Mouse (Mus musculus) heart, embryonic 11.5 days (tissue): Measurements from ENCODE around the gene Scimp. TPM values are rescaled to one million over a fixed set of nuclear protein-coding genes. Genes with fewer than 3 reads are reported as not detected.

Source experiments
- ATAC-seq: fragments of 200-750 bp; cut with Nextera tagmentation; replicated peaks from 2 replicates; pipeline ENCODE4 v1.8.0; 2017; ENCODE audit warnings: moderate library complexity; ENCODE audit not compliant: insufficient number of reproducible peaks, low FRiP score, low TSS enrichment
- H3K27ac ChIP-seq: fragments of 300-500 bp; sonication (generic); 2 replicates; pipeline ENCODE4 v1.5.1; 2014; ENCODE audit warnings: mild to moderate bottlenecking, low read depth, low read length
- H3K27me3 ChIP-seq: fragments of 300-500 bp; sonication (generic); 2 replicates; pipeline ENCODE4 v1.6.1; 2014; ENCODE audit warnings: mild to moderate bottlenecking, low read length, mixed read lengths; ENCODE audit not compliant: control insufficient read depth, insufficient read depth
- H3K36me3 ChIP-seq: fragments of 300-500 bp; sonication (generic); 2 replicates; pipeline ENCODE4 v1.6.1; 2014; ENCODE audit warnings: mild to moderate bottlenecking, low read length, moderate library complexity, mixed read lengths; ENCODE audit not compliant: control insufficient read depth, insufficient read depth
- H3K4me1 ChIP-seq: fragments of 300-500 bp; sonication (generic); 2 replicates; pipeline ENCODE4 v1.6.1; 2014; ENCODE audit warnings: low read length; ENCODE audit not compliant: control insufficient read depth, insufficient read depth
- H3K4me2 ChIP-seq: fragments of 300-500 bp; sonication (generic); 2 replicates; pipeline ENCODE4 v1.6.1; 2014; ENCODE audit warnings: mild to moderate bottlenecking, moderate library complexity
- H3K4me3 ChIP-seq: fragments of 300-500 bp; sonication (generic); 2 replicates; pipeline ENCODE4 v1.5.1; 2014; ENCODE audit warnings: low read depth, low read length
- H3K9ac ChIP-seq: fragments of 300-500 bp; sonication (generic); 2 replicates; pipeline ENCODE4 v1.6.1; 2014; ENCODE audit warnings: mild to moderate bottlenecking, low read depth, low read length, moderate library complexity
- H3K9me3 ChIP-seq: fragments of 300-500 bp; sonication (generic); replicated peaks from 2 replicates; pipeline ENCODE4 v1.6.1; 2016; ENCODE audit warnings: low read length; ENCODE audit not compliant: control insufficient read depth
- WGBS: fragments of 180-500 bp; shearing (Covaris S2); extraction: QIAGEN DNeasy Blood & Tissue Kit; methylation state at CpG from one replicate; pipeline ENCODE4 v1.1.7; 2014; ENCODE audit not compliant: insufficient replicate concordance; 5-methylcytosine and 5-hydroxymethylcytosine counted together
- polyA plus RNA-seq: library from polyadenylated mRNA; unstranded; fragments of >200 nt; fragmentation: Nextera tagmentation; extraction: Ambion mirVana; gene quantifications from 2 replicates; pipeline ENCODE4 v1.2.1, GENCODE M21; 2014

Scimp gene
- polyA plus RNA-seq, 1 experiment from 2014 or later = 0.27 TPM

- Histone ChIP-seq H3K9me3 (no peaks in the 10 kb centered on the region), H3K9ac (no peak overlapping the region), H3K4me2 (no peak overlapping the region), H3K4me3 (no peak overlapping the region), H3K27ac (no peak overlapping the region), H3K27me3 (no peaks in the 10 kb centered on the region), H3K4me1 (no peaks in the 10 kb centered on the region), H3K36me3 (no peaks in the 10 kb centered on the region)
- WGBS = 55% methylated on average over 7 of the region's 8 CpGs
- ATAC-seq = no peak
Observed at GRCm38 (mm10) chr11:70805641-70806175, 6.7 kb downstream of the Scimp start.

- Histone ChIP-seq H3K36me3 (no peaks in the 10 kb centered on the region), H3K9me3 (no peaks in the 10 kb centered on the region), H3K4me1 (no peaks in the 10 kb centered on the region), H3K9ac (no peak overlapping the region), H3K27me3 (no peaks in the 10 kb centered on the region), H3K27ac (no peak overlapping the region), H3K4me3 (no peak overlapping the region), H3K4me2 (no peak overlapping the region)
- WGBS = 75% methylated on average over 3 of the region's 3 CpGs
- no peak for ATAC-seq
Observed at GRCm38 (mm10) chr11:70804395-70804794, 8.0 kb downstream of the Scimp start.

- H3K27ac ChIP-seq = no peak overlapping the region
- no peak overlapping the region for H3K9ac ChIP-seq
- H3K27me3 ChIP-seq = no peaks in the 10 kb centered on the region
- H3K4me3 ChIP-seq = no peak overlapping the region
- 82% methylated on average over 6 of the region's 6 CpGs for WGBS
- no peak overlapping the region for H3K4me2 ChIP-seq
- H3K9me3 ChIP-seq = no peaks in the 10 kb centered on the region
- no peak for ATAC-seq
- H3K36me3 ChIP-seq = no peaks in the 10 kb centered on the region
- H3K4me1 ChIP-seq = no peaks in the 10 kb centered on the region
Observed at GRCm38 (mm10) chr11:70803711-70804200, 8.6 kb downstream of the Scimp start.

GRCm38 (mm10) chr11:70802865-70803261 is 9.5 kb downstream of the Scimp start:
- ATAC-seq = no peak

GRCm38 (mm10) chr11:70802208-70802864 is 10.1 kb downstream of the Scimp start:
- 85% methylated on average over 2 of the region's 2 CpGs for WGBS
- H3K4me3 ChIP-seq = no peak overlapping the region
- no peaks in the 10 kb centered on the region for H3K9me3 ChIP-seq
- no peaks in the 10 kb centered on the region for H3K4me1 ChIP-seq
- H3K4me2 ChIP-seq = no peak overlapping the region
- no peak for ATAC-seq
- H3K9ac ChIP-seq = no peak overlapping the region
- no peaks in the 10 kb centered on the region for H3K36me3 ChIP-seq
- H3K27ac ChIP-seq = no peak overlapping the region
- H3K27me3 ChIP-seq = no peaks in the 10 kb centered on the region

More at GRCm38 (mm10) chr11:70802865-70803261, 9.5 kb downstream of the Scimp start:
- no peaks in the 10 kb centered on the region for H3K27me3 ChIP-seq
- H3K4me3 ChIP-seq = no peak overlapping the region
- H3K9ac ChIP-seq = no peak overlapping the region
- no peak overlapping the region for H3K27ac ChIP-seq
- 54% methylated on average over 2 of the region's 2 CpGs for WGBS
- no peaks in the 10 kb centered on the region for H3K9me3 ChIP-seq
- H3K4me2 ChIP-seq = no peak overlapping the region
- H3K4me1 ChIP-seq = no peaks in the 10 kb centered on the region
- no peaks in the 10 kb centered on the region for H3K36me3 ChIP-seq

- no peak for ATAC-seq
- no peaks in the 10 kb centered on the region for H3K36me3 ChIP-seq
- no peaks in the 10 kb centered on the region for H3K4me1 ChIP-seq
- WGBS = 86% methylated on average over 1 of the region's 1 CpGs
- H3K27me3 ChIP-seq = no peaks in the 10 kb centered on the region
- no peaks in the 10 kb centered on the region for H3K9me3 ChIP-seq
- no peak overlapping the region for H3K9ac ChIP-seq
- no peak overlapping the region for H3K4me3 ChIP-seq
- H3K4me2 ChIP-seq = no peak overlapping the region
- no peak overlapping the region for H3K27ac ChIP-seq
Observed at GRCm38 (mm10) chr11:70792409-70792808, 20.0 kb downstream of the Scimp start.

GRCm38 (mm10) chr11:70791676-70792075 is 20.7 kb downstream of the Scimp start:
- Histone ChIP-seq H3K9ac (no peak overlapping the region), H3K27ac (no peak overlapping the region), H3K36me3 (no peaks in the 10 kb centered on the region), H3K9me3 (no peaks in the 10 kb centered on the region), H3K27me3 (no peaks in the 10 kb centered on the region), H3K4me1 (no peaks in the 10 kb centered on the region), H3K4me3 (no peak overlapping the region), H3K4me2 (no peak overlapping the region)
- WGBS = 83% methylated on average over 5 of the region's 5 CpGs
- ATAC-seq = no peak

GRCm38 (mm10) chr11:70790874-70791551 is 21.4 kb downstream of the Scimp start:
- Histone ChIP-seq H3K27ac (no peak overlapping the region), H3K27me3 (no peaks in the 10 kb centered on the region), H3K4me1 (no peaks in the 10 kb centered on the region), H3K4me2 (no peak overlapping the region), H3K36me3 (no peaks in the 10 kb centered on the region), H3K4me3 (no peak overlapping the region), H3K9ac (no peak overlapping the region), H3K9me3 (no peaks in the 10 kb centered on the region)
- no peak for ATAC-seq
- WGBS = 62% methylated on average over 7 of the region's 7 CpGs
